Mouse (Mus musculus) limb, embryonic 14.5 days (tissue): ENCODE measurements around the gene Agap1. TPM values are rescaled to one million over a fixed set of nuclear protein-coding genes. Genes with fewer than 3 reads are reported as not detected.
A peak's percentile ranks its signal among the peaks of the same experiment; 100 is the strongest.

ENCODE experiments used
- ATAC-seq: fragments of 200-750 bp; cut with Nextera tagmentation; 2 replicates; pipeline ENCODE4 v1.8.0; 2017; ENCODE audit warnings: low read depth, moderate number of reproducible peaks, moderate TSS enrichment; ENCODE audit not compliant: low FRiP score
- DNase-seq: peaks from one replicate; pipeline ENCODE4 v3.0.0-alpha.2; 2015; ENCODE audit warnings: low spot score
- H3K27ac ChIP-seq: fragments of 300-500 bp; sonication (generic); replicated peaks from 2 replicates; pipeline ENCODE4 v1.5.1; 2014; ENCODE audit warnings: low read depth, mild to moderate bottlenecking, low read length, moderate library complexity, mixed read lengths
- H3K27me3 ChIP-seq: fragments of 300-500 bp; sonication (generic); 2 replicates; pipeline ENCODE4 v1.6.1; 2014; ENCODE audit warnings: low read length, mixed read lengths; ENCODE audit not compliant: control insufficient read depth, insufficient read depth
- H3K36me3 ChIP-seq: fragments of 300-500 bp; sonication (generic); 2 replicates; pipeline ENCODE4 v1.6.1; 2014; ENCODE audit warnings: mild to moderate bottlenecking, low read length, moderate library complexity, mixed read lengths; ENCODE audit not compliant: control insufficient read depth, insufficient read depth
- H3K4me1 ChIP-seq: fragments of 300-500 bp; sonication (generic); 2 replicates; pipeline ENCODE4 v1.6.1; 2014; ENCODE audit warnings: antibody characterized with exemption, low read length, mixed read lengths; ENCODE audit not compliant: control insufficient read depth, insufficient read depth
- H3K4me2 ChIP-seq: fragments of 300-500 bp; sonication (generic); replicated peaks from 2 replicates; pipeline ENCODE4 v1.6.1; 2014; ENCODE audit warnings: low read depth, mild to moderate bottlenecking, low read length, moderate library complexity; ENCODE audit not compliant: severe bottlenecking
- H3K4me3 ChIP-seq: fragments of 300-500 bp; sonication (generic); replicated peaks from 2 replicates; pipeline ENCODE4 v1.5.1; 2014; ENCODE audit warnings: low read length
- H3K9ac ChIP-seq: fragments of 300-500 bp; sonication (generic); 2 replicates; pipeline ENCODE4 v1.6.1; 2014; ENCODE audit warnings: mild to moderate bottlenecking, low read depth, low read length, moderate library complexity; ENCODE audit not compliant: severe bottlenecking
- H3K9me3 ChIP-seq: fragments of 300-500 bp; sonication (generic); 2 replicates; pipeline ENCODE4 v1.6.1; 2016; ENCODE audit warnings: low read length; ENCODE audit not compliant: control insufficient read depth
- POLR2A ChIP-seq: fragments of 200-500 bp; IDR thresholded peaks from 2 replicates; pipeline ENCODE4 v1.8.0; 2012; ENCODE audit warnings: inconsistent platforms, mild to moderate bottlenecking, moderate library complexity, borderline replicate concordance; ENCODE audit not compliant: insufficient read depth, insufficient read length; ENCODE audit errors: extremely low read depth
- WGBS: fragments of 180-500 bp; shearing (Covaris S2); extraction: QIAGEN DNeasy Blood & Tissue Kit; methylation state at CpG from one replicate; pipeline ENCODE4 v1.1.7; 2014; 5-methylcytosine and 5-hydroxymethylcytosine counted together
- polyA plus RNA-seq, 2 experiments: library from polyadenylated mRNA; depleted of rRNA in 1 of 2; stranded (reverse) in 1 of 2; unstranded in 1 of 2; fragments of >200 nt; fragmentation: Nextera tagmentation in 1 of 2; extraction: Ambion mirVana in 1 of 2; gene quantifications; 2 replicates each; pipeline versions ENCODE4 v1.2.1 to v1.2.3; 2012 to 2014

The Agap1 gene
- polyA plus RNA-seq, 2 experiments: 16.2 to 19.5 TPM

DNA sequence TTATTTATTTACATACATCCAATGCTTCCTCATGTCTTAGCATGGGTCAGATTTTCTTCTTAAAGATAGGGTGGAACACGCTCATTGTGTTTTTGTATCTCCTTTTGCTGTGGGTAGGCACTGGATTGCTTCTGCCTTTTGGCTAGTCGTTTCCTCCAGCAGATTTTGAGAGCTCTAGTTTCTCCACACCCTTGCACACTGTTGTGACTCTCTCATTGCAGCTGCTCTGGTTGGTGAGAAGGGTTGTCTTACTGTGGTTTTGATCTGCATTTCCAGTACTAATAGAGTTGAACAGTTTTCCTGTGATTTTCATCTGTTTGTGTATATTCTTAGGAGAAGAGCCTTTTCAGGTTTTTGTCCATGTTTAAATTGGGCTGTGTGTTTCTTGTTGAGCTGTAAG lies 54.6 kb downstream of the Agap1 start:
- TF ChIP-seq POLR2A: no peak
- Histone ChIP-seq H3K4me2 (no peak overlapping the region), H3K9me3 (no peaks in the 10 kb centered on the region), H3K4me3 (no peak overlapping the region), H3K27ac (no peak overlapping the region), H3K27me3 (no peaks in the 10 kb centered on the region), H3K4me1 (peaks cover 12% of the 10 kb centered on the region), H3K9ac (no peak overlapping the region), H3K36me3 (0 out of 2 replicates have a peak, but pooled peaks cover 2% of the 10 kb centered on the region)
- WGBS: 57% methylated on average over 2 of the region's 2 CpGs
- ATAC-seq (no peak), DNase-seq (no peak)

DNA sequence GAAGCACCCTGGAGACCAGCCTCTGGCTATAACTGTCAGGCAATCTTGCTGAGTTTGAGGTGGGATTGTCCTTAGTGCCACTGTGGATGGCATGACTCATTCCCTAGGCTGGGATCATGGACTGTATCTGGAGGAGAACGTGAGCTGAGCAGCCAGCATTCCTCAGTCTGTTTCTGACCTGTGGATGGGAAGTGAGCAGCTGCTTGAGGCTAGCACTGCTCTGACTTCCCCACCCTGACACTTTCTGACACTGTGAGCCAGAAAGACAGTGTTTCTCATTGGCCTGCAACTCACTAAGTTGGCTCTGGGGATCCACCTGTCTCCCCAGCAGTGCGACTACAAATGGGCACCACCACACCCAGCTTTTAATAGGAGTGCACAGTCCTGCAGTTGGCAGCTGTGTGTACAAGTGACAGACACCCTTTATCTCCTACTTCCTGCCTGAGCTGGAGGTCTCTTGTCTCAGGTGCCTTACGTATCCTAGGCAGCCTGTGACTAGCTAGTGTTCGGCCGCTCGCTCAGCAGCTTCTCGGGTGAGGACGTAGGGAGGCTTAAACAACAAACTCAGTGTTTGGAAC lies 55.2 kb downstream of the Agap1 start:
- Histone ChIP-seq H3K27me3 (no peaks in the 10 kb centered on the region), H3K4me2 (no peak overlapping the region), H3K4me1 (peaks cover 12% of the 10 kb centered on the region), H3K27ac (no peak overlapping the region), H3K9ac (no peak overlapping the region), H3K4me3 (no peak overlapping the region), H3K9me3 (no peaks in the 10 kb centered on the region), H3K36me3 (0 out of 2 replicates have a peak, but pooled peaks cover 4% of the 10 kb centered on the region)
- 39% methylated on average over 8 of the region's 8 CpGs for WGBS
- DNase-seq (no peak), ATAC-seq (peak; percentile 45)
- no peak for TF ChIP-seq POLR2A

DNA sequence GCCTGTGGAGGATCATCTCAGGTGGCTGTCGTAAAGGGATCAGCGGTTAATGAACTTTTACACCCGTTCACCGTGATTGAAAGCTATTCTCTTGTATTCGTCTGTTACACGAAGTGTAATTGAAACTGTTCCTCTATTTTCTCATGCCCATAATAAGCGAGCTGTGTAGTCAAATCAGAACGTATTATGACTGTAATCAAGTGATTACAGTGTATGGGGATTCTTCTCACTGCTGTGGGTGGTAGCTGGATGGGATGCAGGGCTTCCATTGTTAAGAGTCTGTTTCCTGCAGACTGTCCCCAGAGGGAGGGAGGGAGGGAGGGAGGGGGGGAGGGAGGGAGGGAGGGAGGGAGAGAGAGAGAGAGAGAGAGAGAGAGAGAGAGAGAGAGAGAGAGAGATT lies 56.1 kb downstream of the Agap1 start:
- no peak for DNase-seq
- no peak overlapping the region for H3K4me3 ChIP-seq
- H3K9me3 ChIP-seq: no peaks in the 10 kb centered on the region
- no peak for TF ChIP-seq POLR2A
- H3K4me1 ChIP-seq: peaks cover 12% of the 10 kb centered on the region
- ATAC-seq: no peak
- WGBS: 29% methylated on average over 8 of the region's 8 CpGs
- no peak overlapping the region for H3K4me2 ChIP-seq
- 0 out of 2 replicates have a peak, but pooled peaks cover 4% of the 10 kb centered on the region for H3K36me3 ChIP-seq
- no peak overlapping the region for H3K9ac ChIP-seq
- H3K27me3 ChIP-seq: no peaks in the 10 kb centered on the region
- no peak overlapping the region for H3K27ac ChIP-seq

DNA sequence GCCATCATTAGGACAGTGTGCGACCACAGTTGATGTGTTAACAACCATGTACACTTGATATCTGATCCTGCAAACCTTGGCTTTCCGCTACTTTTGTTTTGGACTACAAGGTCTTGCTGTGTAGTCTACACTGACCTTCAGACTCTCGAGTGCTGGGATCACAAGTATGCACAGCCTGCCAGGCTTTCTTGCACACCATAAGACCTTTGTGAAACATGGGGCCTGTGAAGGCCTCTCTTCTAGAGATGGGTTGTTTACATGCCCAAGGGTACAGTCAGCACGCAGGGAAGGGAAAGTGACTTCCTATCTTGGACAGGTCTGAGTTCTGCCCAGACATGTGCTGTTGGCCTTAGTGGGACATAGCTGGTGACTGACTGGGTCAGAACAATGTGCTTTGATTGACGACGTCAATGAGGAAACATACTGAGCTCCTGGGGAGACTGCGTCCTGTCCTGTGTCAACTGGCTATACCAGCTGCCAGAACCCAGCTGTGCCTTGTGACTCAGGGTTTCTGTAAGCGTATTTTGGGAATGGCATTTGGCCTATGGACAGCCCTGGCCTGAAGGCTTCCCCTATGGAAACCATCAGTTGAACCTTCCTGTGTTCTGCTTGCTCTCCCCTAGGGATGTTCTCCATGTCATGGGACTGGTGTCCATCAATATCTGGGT lies 59.1 kb downstream of the Agap1 start:
- 0 out of 2 replicates have a peak, but pooled peaks cover 4% of the 10 kb centered on the region for H3K36me3 ChIP-seq
- ATAC-seq (peak; percentile 15; the same call in 1 of the 2 replicates), DNase-seq (no peak)
- H3K4me1 ChIP-seq: peaks cover 25% of the 10 kb centered on the region
- H3K4me2 ChIP-seq: no peak overlapping the region
- TF ChIP-seq POLR2A: no peak
- WGBS: 65% methylated on average over 8 of the region's 8 CpGs
- H3K27me3 ChIP-seq: no peaks in the 10 kb centered on the region
- no peak overlapping the region for H3K9ac ChIP-seq
- no peak overlapping the region for H3K4me3 ChIP-seq
- no peaks in the 10 kb centered on the region for H3K9me3 ChIP-seq
- no peak overlapping the region for H3K27ac ChIP-seq

DNA sequence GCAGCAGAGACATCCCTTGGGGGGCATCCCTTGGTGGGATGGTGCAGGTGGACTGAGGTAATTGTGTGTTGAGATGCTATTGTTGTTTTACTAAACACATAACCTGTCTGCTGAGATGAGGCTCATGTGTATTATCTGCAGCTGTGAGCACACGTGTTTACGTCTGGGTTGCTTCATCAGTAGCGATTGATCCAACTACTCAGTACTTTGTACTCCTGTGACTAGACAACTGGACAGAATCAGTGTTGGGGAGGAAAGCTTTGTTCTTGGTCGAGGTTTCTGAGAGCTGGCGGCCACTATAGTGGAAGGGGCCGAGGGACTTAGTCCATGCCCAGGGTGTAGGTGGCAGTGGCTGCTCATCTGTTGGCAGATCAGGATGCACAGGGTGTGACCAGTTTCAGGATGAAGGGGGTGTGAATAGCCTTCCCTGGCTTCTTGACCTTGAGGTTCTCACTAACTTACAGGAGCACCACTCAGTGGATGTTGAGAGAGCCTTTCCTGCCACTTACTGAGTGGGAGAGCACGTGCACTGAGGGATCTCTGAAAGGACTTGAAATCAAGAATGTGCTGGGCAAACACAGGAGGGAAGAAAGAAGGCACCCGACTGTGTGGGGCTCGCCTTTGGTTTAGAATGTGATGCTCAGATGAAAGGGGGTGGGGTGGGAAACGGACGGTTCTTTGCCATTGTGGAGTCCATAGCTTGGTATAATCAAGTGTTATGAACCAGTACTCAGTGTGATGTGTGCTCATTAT lies 61.4 kb downstream of the Agap1 start:
- H3K27ac ChIP-seq: no peak overlapping the region
- no peaks in the 10 kb centered on the region for H3K27me3 ChIP-seq
- no peaks in the 10 kb centered on the region for H3K9me3 ChIP-seq
- no peak overlapping the region for H3K9ac ChIP-seq
- no peak overlapping the region for H3K4me3 ChIP-seq
- no peak overlapping the region for H3K4me2 ChIP-seq
- ATAC-seq (no peak), DNase-seq (no peak)
- 0 out of 2 replicates have a peak, but pooled peaks cover 4% of the 10 kb centered on the region for H3K36me3 ChIP-seq
- WGBS: 85% methylated on average over 11 of the region's 11 CpGs
- H3K4me1 ChIP-seq: peaks cover 20% of the 10 kb centered on the region
- TF ChIP-seq POLR2A: no peak
